Mouse (Mus musculus) mesoderm, embryonic 11.5 days (tissue): ENCODE data around the gene Gm6525.

ENCODE experiments used
- DNase-seq: peaks from one replicate; pipeline ENCODE4 v3.0.0-alpha.2; 2012; ENCODE audit warnings: low read depth, low spot score

Gene Gm6525

DNA sequence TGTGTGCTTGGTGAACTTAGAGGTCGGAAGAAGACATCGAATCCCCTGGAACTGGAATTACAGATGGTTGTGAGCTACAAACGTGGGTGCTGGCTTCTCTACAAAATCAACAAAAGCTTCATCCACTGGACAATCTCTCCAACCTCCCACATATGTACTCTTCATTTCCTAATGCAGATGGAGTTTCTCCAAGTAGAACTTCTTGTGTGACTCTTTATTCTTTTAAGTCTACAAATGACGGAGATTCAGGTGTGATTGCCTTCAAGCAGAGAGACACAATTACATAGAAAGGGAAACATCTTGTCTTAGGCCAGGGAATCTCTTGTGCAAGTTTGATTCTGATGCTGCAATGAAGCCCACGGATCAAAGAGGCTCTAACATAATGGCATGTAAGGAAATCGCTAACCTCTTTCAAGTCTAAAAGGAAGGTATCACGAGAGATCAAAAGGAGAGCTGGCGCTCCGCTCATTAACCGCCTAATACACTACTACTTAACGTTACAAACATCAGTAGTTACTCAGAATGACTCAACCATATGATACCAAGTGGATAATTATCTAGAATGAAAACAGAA lies at the start of gene Gm6525:
Gm6525 (plus strand) TSS at position 524 of the 574 bp plus-strand sequence.
- no peak for DNase-seq

- no peak for DNase-seq
Observed at GRCm38 (mm10) chr3:84125704-84126289, 48.1 kb upstream of the Gm6525 start.

GRCm38 (mm10) chr3:84126721-84127120 lies 47.2 kb upstream of the Gm6525 start:
- no peak for DNase-seq

DNA sequence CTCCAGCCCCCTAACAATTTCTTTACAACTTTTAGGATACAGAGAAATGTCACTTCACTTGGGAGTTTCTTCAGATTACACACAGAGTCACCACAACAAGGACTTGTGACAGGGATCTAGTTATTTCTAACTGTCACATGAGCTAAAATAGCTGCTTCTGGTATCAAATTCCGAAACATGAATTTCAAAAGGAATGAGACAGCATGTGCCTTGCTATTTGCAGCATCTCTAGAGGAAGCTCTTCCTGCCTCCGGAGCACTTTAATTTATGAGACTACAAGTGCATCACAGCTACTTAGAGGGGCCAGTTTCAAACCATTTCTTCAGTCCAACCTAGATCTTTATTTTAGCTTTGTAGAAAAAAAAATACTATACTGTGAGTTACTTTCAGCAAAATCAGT lies 46.5 kb upstream of the Gm6525 start:
- no peak for DNase-seq

DNA sequence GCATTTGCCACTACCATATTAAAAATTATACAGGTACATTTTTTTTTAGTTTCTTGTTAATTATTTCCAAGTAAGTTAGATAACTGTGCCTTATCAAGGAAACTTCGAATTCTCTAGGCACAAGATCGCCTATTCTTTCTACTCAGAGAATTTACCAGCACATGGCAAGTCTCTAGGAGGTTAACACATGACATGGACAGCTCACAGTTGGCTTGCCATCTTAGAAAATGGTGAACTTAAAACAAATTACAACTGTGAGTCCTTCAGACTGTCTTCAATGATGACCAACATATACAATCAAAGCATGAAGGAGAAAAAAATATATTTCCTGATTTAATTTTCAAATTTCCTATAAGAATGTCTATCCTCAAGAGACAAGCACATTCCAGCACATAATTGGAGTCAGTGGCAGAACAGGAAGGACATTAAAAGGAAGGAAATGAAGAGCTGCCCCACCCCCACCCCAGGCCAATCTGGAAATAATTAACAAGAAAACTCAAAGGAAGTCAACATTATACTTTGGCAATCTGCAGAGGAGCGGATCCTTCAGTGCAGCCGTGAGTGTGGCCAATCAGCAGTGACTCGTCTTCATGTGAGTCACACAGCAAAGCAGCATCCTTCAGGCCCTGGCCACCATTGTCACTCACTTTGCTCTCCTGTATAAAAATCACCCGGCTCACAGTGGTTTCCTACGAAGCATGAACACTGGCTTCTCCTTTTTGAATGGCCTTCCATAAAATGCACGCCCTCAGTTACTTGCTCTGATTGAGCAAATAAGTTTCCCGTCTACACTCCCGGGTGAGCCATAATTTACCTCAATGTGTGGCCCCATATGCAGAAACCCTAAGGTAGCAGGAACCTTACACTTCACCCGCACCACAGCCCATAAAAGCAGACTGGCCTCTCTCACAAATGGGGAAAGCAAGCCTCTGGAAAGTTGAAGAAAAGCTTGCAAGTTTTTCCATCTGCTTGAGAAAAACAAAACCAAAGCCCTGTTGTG lies 44.7 kb upstream of the Gm6525 start:
- peak; percentile 61 for DNase-seq

- DNase-seq, result no peak
Observed at GRCm38 (mm10) chr3:84130776-84131175, 43.1 kb upstream of the Gm6525 start.

DNA sequence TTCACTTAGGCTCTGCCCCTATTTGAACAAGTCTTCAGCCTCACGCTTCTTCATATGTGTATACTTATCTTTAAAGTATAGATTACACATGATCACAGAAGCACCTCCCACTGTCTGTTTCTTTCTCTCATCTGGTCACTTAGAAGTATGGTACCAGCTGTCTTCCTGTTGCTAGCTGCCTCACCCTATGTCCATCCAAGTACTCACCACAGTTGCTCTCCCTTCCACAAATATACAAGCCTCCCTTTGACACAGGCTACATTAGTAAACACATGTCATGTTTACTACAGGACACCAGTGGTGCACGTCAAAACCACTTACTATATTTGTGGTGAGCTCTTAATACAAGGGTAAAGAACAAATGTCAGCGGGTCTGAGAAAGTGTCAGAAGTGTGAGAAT lies 42.5 kb upstream of the Gm6525 start:
- DNase-seq, result no peak

GRCm38 (mm10) chr3:84135387-84135786 lies 38.5 kb upstream of the Gm6525 start:
- no peak for DNase-seq

DNA sequence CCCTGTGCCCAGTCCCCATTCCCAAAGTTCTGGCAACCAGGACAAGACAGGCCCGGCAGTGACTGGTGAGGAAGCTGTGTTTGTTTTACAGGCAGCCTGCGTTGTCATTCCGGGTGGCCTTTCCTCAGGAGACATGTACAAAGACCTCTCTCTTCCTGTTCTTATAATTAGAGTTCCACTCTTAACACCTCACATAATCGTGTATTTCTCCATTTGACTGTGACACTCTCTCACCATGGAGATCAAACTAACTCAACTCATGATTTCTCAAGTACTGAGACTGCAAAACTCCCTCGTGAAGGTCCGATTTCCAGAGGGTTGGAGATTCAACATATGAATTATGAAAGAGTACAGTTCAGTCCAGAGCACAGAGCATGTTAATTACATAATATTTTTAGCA lies 38.0 kb upstream of the Gm6525 start:
- no peak for DNase-seq

GRCm38 (mm10) chr3:84136509-84136908 lies 37.4 kb upstream of the Gm6525 start:
- no peak for DNase-seq

DNA sequence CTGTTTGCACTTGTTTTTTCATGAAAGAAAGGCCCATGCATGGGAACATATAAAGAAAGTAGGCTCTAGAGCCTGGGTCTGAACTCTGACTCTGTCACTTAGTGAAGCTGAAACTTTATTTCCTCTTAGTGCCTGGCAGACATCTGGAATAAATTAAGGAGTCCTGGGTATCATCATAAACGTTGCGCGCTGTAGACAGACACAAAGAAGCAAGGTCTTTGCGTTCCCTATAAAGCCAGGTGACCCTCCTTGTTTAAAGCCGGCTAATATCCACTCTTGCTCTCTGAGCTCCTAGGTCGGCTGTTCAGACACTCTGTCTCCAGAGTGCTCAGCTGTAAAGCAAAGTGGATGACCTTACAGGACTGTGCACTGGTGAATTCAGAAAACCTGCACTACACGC lies 33.0 kb upstream of the Gm6525 start:
- peak; percentile 49 for DNase-seq

GRCm38 (mm10) chr3:84149831-84150230 lies 24.1 kb upstream of the Gm6525 start:
- no peak for DNase-seq

DNA sequence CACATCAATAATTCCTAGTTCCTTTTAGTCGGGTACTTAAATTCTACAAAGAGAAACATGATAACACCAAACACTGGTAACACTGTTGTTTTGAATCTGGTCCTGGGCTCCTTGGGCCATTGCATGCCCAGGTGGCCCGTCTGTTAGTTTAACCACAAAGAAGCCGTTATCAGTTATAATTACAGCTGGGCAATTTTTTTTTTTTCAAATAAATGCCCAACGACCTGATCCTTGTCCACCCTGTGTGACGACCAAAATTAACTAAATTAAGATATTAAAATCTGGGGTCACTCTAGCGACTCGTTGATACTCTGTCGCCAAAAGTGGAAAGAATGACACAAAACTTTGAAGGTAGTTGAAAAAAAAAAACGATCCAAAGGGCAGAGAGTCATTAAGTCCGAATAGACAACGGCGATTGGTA lies 19.2 kb upstream of the Gm6525 start:
- DNase-seq, result no peak

DNA sequence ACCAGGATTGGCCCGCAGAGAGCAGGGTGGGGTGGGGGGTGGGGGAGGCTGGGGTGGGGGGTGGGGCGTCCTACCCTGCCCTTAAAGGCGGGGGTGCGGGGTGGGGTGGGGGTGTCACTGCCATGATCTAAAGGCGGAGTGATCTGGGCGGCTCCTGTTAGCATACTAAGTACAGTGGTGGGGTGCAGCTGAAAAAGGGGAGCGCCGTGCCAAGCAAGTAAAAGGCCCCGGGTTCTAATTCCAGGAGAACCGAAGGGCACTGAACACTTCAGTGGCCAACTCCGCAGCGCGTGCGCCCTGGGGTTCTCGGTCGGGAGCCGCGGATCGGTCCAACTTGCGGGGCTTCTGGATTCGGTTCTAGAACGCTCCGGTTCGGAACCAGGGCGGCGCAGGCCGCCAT lies 18.8 kb upstream of the Gm6525 start:
- DNase-seq, result no peak

DNA sequence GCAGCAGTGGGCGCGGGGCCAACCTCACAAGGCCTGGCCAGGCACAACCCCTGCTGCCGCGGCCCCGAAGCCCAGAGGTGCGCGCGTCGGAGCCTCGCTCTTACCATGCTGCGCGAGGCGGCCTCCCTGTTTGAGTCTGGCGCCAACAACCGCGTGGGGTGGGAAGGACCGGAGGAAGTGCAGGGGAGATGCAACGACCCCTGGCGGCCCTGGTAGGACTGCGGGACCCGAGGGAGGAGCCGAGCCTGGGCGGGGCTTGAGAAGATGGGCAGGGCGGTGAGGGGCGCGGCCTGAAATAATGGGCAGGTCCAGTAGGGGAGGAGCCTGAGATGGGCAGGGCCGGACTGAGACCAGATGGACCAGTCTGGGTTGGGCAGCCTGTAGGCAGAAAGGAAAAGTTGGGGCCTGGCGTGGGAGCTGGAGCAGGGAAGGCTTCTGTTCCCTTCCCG lies 18.3 kb upstream of the Gm6525 start, which contains the start of gene Mnd1:
Mnd1 (minus strand) TSS at position 229 of the 449 bp plus-strand sequence.
- peak; percentile 98 for DNase-seq

DNA sequence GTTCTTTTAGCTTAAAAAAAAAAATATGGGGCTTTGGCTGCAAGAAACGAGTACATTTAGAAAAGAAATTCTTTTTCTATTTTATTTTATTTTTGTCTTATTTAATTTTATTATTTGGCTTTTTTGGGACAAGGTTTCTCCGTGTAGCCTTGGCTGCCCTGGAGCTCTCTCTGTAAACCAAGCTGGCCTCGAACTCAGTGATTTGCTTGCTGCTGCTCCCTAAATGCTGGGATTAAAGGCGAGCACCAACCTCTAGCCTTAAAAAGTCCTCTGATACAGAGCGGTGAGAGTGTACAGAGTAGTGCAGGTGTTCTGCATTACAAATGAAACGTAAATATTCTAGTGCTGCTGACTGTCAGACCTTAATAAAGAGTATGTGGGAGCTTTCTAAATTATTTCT lies 17.8 kb upstream of the Gm6525 start:
- DNase-seq, result no peak

DNA sequence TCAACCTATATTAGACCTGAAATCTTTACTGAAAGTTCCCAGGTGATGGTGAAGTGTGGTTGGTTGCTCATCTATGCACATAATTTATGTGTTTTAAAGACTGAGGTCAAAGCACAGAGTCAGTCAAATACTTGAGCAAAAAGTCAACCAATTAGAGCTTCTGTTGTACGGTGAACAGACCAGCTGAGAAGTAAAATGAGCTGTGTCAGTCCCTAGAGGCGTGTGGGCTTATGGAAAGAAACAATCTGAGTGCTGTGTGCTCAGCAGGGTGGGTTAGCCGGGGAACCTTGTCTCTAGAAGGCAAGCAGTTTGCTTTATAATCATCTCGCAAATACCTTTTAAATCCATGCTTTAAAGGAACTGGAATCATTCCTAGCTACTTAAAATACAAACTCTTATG lies 16.9 kb upstream of the Gm6525 start:
- no peak for DNase-seq

GRCm38 (mm10) chr3:84157559-84158350 lies 16.1 kb upstream of the Gm6525 start:
- DNase-seq, result no peak

GRCm38 (mm10) chr3:84165391-84165790 lies 8.5 kb upstream of the Gm6525 start:
- DNase-seq, result no peak

GRCm38 (mm10) chr3:84166073-84166472 lies 7.8 kb upstream of the Gm6525 start:
- no peak for DNase-seq

DNA sequence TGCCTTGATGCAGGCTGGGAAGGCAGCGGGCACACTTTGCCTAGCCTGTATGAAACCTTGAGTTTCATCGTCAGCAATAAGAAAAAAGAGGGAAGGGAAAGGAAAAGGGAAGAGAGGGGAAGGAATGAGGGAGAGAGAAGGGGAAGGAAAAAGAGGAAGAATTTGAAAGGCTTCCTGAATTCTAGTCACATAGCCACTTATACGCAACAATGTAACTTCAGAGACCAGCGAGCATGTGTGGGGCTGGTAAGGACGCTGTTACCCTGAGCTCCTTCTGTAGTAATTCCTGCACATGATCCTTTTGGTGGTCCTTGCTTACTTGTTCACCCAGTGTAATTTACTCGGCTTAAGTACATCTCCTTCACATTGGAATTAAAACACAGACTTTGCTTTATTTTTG lies 5.0 kb upstream of the Gm6525 start:
- DNase-seq, result no peak
